Mouse (Mus musculus) limb, embryonic 14.5 days (tissue): ENCODE results near the gene Lamb2. TPM values are rescaled to one million over a fixed set of nuclear protein-coding genes. Genes with fewer than 3 reads are reported as not detected.
A peak's percentile ranks its signal among the peaks of the same experiment; 100 is the strongest.

ENCODE experiments used
- ATAC-seq: fragments of 200-750 bp; cut with Nextera tagmentation; 2 replicates; pipeline ENCODE4 v1.8.0; 2017; ENCODE audit warnings: low read depth, moderate number of reproducible peaks, moderate TSS enrichment; ENCODE audit not compliant: low FRiP score
- DNase-seq: peaks from one replicate; pipeline ENCODE4 v3.0.0-alpha.2; 2015; ENCODE audit warnings: low spot score
- H3K27ac ChIP-seq: fragments of 300-500 bp; sonication (generic); replicated peaks from 2 replicates; pipeline ENCODE4 v1.5.1; 2014; ENCODE audit warnings: low read depth, mild to moderate bottlenecking, low read length, moderate library complexity, mixed read lengths
- H3K27me3 ChIP-seq: fragments of 300-500 bp; sonication (generic); 2 replicates; pipeline ENCODE4 v1.6.1; 2014; ENCODE audit warnings: low read length, mixed read lengths; ENCODE audit not compliant: control insufficient read depth, insufficient read depth
- H3K36me3 ChIP-seq: fragments of 300-500 bp; sonication (generic); 2 replicates; pipeline ENCODE4 v1.6.1; 2014; ENCODE audit warnings: mild to moderate bottlenecking, low read length, moderate library complexity, mixed read lengths; ENCODE audit not compliant: control insufficient read depth, insufficient read depth
- H3K4me1 ChIP-seq: fragments of 300-500 bp; sonication (generic); 2 replicates; pipeline ENCODE4 v1.6.1; 2014; ENCODE audit warnings: antibody characterized with exemption, low read length, mixed read lengths; ENCODE audit not compliant: control insufficient read depth, insufficient read depth
- H3K4me2 ChIP-seq: fragments of 300-500 bp; sonication (generic); replicated peaks from 2 replicates; pipeline ENCODE4 v1.6.1; 2014; ENCODE audit warnings: low read depth, mild to moderate bottlenecking, low read length, moderate library complexity; ENCODE audit not compliant: severe bottlenecking
- H3K4me3 ChIP-seq: fragments of 300-500 bp; sonication (generic); replicated peaks from 2 replicates; pipeline ENCODE4 v1.5.1; 2014; ENCODE audit warnings: low read length
- H3K9ac ChIP-seq: fragments of 300-500 bp; sonication (generic); 2 replicates; pipeline ENCODE4 v1.6.1; 2014; ENCODE audit warnings: mild to moderate bottlenecking, low read depth, low read length, moderate library complexity; ENCODE audit not compliant: severe bottlenecking
- H3K9me3 ChIP-seq: fragments of 300-500 bp; sonication (generic); 2 replicates; pipeline ENCODE4 v1.6.1; 2016; ENCODE audit warnings: low read length; ENCODE audit not compliant: control insufficient read depth
- POLR2A ChIP-seq: fragments of 200-500 bp; IDR thresholded peaks from 2 replicates; pipeline ENCODE4 v1.8.0; 2012; ENCODE audit warnings: inconsistent platforms, mild to moderate bottlenecking, moderate library complexity, borderline replicate concordance; ENCODE audit not compliant: insufficient read depth, insufficient read length; ENCODE audit errors: extremely low read depth
- WGBS: fragments of 180-500 bp; shearing (Covaris S2); extraction: QIAGEN DNeasy Blood & Tissue Kit; methylation state at CpG from one replicate; pipeline ENCODE4 v1.1.7; 2014; 5-methylcytosine and 5-hydroxymethylcytosine counted together
- polyA plus RNA-seq, 2 experiments: library from polyadenylated mRNA; depleted of rRNA in 1 of 2; stranded (reverse) in 1 of 2; unstranded in 1 of 2; fragments of >200 nt; fragmentation: Nextera tagmentation in 1 of 2; extraction: Ambion mirVana in 1 of 2; gene quantifications; 2 replicates each; pipeline versions ENCODE4 v1.2.1 to v1.2.3; 2012 to 2014

The Lamb2 gene
- polyA plus RNA-seq, 2 experiments, result 59.0 to 214 TPM

- no peak overlapping the region for H3K4me3 ChIP-seq
- H3K36me3 ChIP-seq, result no peaks in the 10 kb centered on the region
- H3K27ac ChIP-seq, result no peak overlapping the region
- H3K4me2 ChIP-seq, result no peak overlapping the region
- no peaks in the 10 kb centered on the region for H3K9me3 ChIP-seq
- DNase-seq, result no peak
- 57% methylated on average over 1 of the region's 1 CpGs for WGBS
- ATAC-seq, result no peak
- no peak overlapping the region for H3K9ac ChIP-seq
- H3K27me3 ChIP-seq, result no peaks in the 10 kb centered on the region
- peaks cover 6% of the 10 kb centered on the region for H3K4me1 ChIP-seq
- TF ChIP-seq POLR2A, result no peak
These were observed 5.0 kb upstream of the Lamb2 start for GRCm38 (mm10) chr9:108474528-108474927.

DNA sequence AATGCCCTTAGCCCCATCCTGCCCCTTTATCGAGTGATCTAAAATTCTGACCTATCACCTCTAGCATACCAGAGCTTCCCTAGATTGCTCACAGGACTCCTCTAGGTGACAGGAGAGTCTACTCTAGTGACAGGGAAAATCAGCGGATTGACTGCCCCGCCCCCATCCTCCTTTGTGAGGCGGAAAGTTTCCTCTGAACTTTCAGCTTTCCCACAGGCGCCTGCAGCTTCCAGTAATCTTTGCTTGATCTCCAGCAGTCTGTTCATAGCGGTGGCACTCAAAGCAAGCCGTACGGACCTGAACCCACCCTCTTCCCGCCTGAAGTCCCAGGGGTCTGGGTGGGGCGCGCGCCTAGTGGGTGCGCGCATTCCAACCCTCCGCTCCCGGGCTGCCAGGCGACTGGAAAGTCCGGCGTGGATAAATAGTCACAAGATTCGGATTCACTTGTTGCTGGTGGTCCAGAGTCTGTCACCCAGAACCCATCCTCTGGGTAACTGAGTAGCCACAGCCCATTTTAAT is 839 bp upstream of the Lamb2 start:
- H3K9me3 ChIP-seq, result no peaks in the 10 kb centered on the region
- WGBS, result under 1% methylated on average over 20 of the region's 20 CpGs
- peak overlapping the region; percentile 87 for H3K27ac ChIP-seq
- peaks cover 14% of the 10 kb centered on the region for H3K4me1 ChIP-seq
- no peaks in the 10 kb centered on the region for H3K27me3 ChIP-seq
- peak overlapping the region; percentile 69 for H3K4me3 ChIP-seq
- H3K4me2 ChIP-seq, result peak overlapping the region; percentile 95
- peak overlapping the region; percentile 67 for H3K9ac ChIP-seq
- no peak for TF ChIP-seq POLR2A
- ATAC-seq (peak; percentile 85), DNase-seq (peak; percentile 88)
- peaks cover 28% of the 10 kb centered on the region for H3K36me3 ChIP-seq

GRCm38 (mm10) chr9:108479241-108479640 is 295 bp upstream of the Lamb2 start:
- Histone ChIP-seq H3K36me3 (peaks cover 34% of the 10 kb centered on the region), H3K4me1 (peaks cover 14% of the 10 kb centered on the region), H3K9me3 (no peaks in the 10 kb centered on the region), H3K4me3 (peak overlapping the region; percentile 69), H3K4me2 (peak overlapping the region; percentile 95), H3K9ac (0 out of 2 replicates have a peak overlapping the region, but pooled peaks have one; percentile 67), H3K27ac (peak overlapping the region; percentile 87), H3K27me3 (no peaks in the 10 kb centered on the region)
- TF ChIP-seq POLR2A, result no peak
- WGBS, result 41% methylated on average over 11 of the region's 11 CpGs
- 0 out of 2 replicates have a peak, but pooled peaks have one; percentile 3 for ATAC-seq
- no peak for DNase-seq

DNA sequence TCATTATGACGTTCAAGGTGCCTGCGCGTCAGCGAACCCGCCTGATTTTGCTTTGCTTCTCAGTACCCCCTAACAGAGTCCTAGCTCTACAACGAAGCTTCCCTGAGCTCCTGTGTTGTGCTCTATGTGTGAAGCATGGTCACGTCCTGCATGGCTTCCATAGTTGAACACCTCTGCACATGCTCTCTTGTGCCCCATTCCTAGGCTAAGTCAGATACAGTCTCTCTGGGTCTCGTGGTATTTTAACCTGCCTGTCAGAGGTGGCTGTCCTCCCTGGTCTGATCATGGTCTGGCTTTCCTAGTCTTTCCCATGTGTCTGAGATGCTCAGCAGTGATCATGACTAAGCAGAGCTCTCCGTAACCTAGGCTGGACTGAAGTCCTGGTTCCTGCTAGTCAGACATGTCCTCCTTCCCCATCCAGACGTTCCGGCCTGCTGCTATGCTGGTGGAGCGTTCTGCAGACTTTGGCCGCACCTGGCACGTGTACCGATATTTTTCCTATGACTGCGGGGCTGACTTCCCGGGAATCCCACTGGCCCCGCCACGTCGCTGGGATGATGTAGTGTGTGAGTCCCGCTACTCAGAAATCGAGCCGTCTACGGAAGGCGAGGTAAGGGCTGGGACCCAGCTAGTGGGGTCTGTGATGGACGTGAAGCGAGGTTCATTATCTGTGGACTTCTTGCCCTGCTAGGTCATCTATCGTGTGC is 1.4 kb downstream of the Lamb2 start:
- H3K36me3 ChIP-seq, result peaks cover 50% of the 10 kb centered on the region
- no peak overlapping the region for H3K27ac ChIP-seq
- H3K9ac ChIP-seq, result peak overlapping the region; percentile 83; the same call in 1 of the 2 replicates
- ATAC-seq, result no peak
- peak overlapping the region; percentile 95 for H3K4me2 ChIP-seq
- no peak for TF ChIP-seq POLR2A
- peaks cover 14% of the 10 kb centered on the region for H3K4me1 ChIP-seq
- no peaks in the 10 kb centered on the region for H3K27me3 ChIP-seq
- 89% methylated on average over 28 of the region's 28 CpGs for WGBS
- H3K4me3 ChIP-seq, result peak overlapping the region; percentile 69
- DNase-seq, result no peak
- H3K9me3 ChIP-seq, result no peaks in the 10 kb centered on the region

- Histone ChIP-seq H3K27ac (no peak overlapping the region), H3K9me3 (no peaks in the 10 kb centered on the region), H3K27me3 (no peaks in the 10 kb centered on the region), H3K36me3 (peaks cover 57% of the 10 kb centered on the region), H3K9ac (no peak overlapping the region), H3K4me3 (no peak overlapping the region), H3K4me2 (no peak overlapping the region), H3K4me1 (peaks cover 14% of the 10 kb centered on the region)
- 91% methylated on average over 19 of the region's 19 CpGs for WGBS
- no peak for ATAC-seq
- TF ChIP-seq POLR2A, result no peak
- no peak for DNase-seq
These were observed 2.1 kb downstream of the Lamb2 start for GRCm38 (mm10) chr9:108481520-108482210.
